Mouse (Mus musculus) heart, adult 8-10 months (tissue): ENCODE measurements around the gene Eef1akmt4. TPM values are rescaled to one million over a fixed set of nuclear protein-coding genes. Genes with fewer than 3 reads are reported as not detected.
"Not testable (repeated sequence)": the region's sequence is repeated elsewhere in the genome, so short reads cannot be mapped to it uniquely, and the experiment has no call there.

ENCODE experiments used
- DNase-seq: peaks from one replicate; pipeline ENCODE4 v3.0.0; 2022; ENCODE audit warnings: low spot score
- microRNA-seq: library from miRNA; unstranded; fragments of <30 nt; microRNA quantifications from one replicate; pipeline ENCODE4 v1.2.0, GENCODE M21; 2022
- total RNA-seq, 4 experiments: library from RNA; stranded (reverse); gene quantifications; 2 replicates each; pipeline ENCODE4 v1.2.4; 2022

Eef1akmt4 gene
- total RNA-seq, 4 experiments from 2014 or later, result 5.9 to 8.2 (median 7.6) TPM

- DNase-seq, result no peak
Observed at GRCm38 (mm10) chr16:20623211-20623610, 11.8 kb downstream of the Eef1akmt4 start.

- no peak for DNase-seq
Observed at GRCm38 (mm10) chr16:20628871-20629391, 17.5 kb downstream of the Eef1akmt4 start.

- no peak for DNase-seq
Observed at GRCm38 (mm10) chr16:20629731-20630634, 18.6 kb downstream of the Eef1akmt4 start, which contains the start of gene Ece2. Gene Ece2 (plus strand): TSS chr16:20629828.

GRCm38 (mm10) chr16:20637410-20637809, 26.0 kb downstream of the Eef1akmt4 start:
- DNase-seq, result no peak

- DNase-seq, result no peak
Observed at GRCm38 (mm10) chr16:20638367-20638766, 27.0 kb downstream of the Eef1akmt4 start.

- DNase-seq, result peak; percentile 67
Observed at GRCm38 (mm10) chr16:20642161-20642560, 30.8 kb downstream of the Eef1akmt4 start.

- DNase-seq, result no peak
Observed at GRCm38 (mm10) chr16:20643911-20644310, 32.5 kb downstream of the Eef1akmt4 start.

- DNase-seq, result peak; percentile 98
Observed at GRCm38 (mm10) chr16:20651076-20651946, 39.9 kb downstream of the Eef1akmt4 start, which contains the start of gene Psmd2. Gene Psmd2 (plus strand): TSS chr16:20651652.

- no peak for DNase-seq
Observed at GRCm38 (mm10) chr16:20651947-20652310, 40.5 kb downstream of the Eef1akmt4 start.

- DNase-seq, result no peak
Observed at GRCm38 (mm10) chr16:20653315-20653714, 41.9 kb downstream of the Eef1akmt4 start.

GRCm38 (mm10) chr16:20657661-20658060, 46.3 kb downstream of the Eef1akmt4 start:
- DNase-seq, result no peak

GRCm38 (mm10) chr16:20668013-20668412, 56.6 kb downstream of the Eef1akmt4 start, which contains the start of gene Eif4g1:
Gene Eif4g1 (plus strand): TSS chr16:20668313.
- not testable (repeated sequence) for DNase-seq

Small RNA genes lying within 50 kb of the gene (microRNA-seq; reads per million reads assigned to microRNA genes)
- 0.84 reads per million for gene Mir1224

Other genes starting within 250 kb of the Eef1akmt4 start
- gene Abcc5, start 185.2 kb upstream of the Eef1akmt4 start, total RNA-seq, result 10 to 100 TPM; 26.5 to 31.1 (median 27.8) TPM
- 10 to 100 TPM; 50.5 to 59.7 (median 55.2) TPM for gene Eif2b5, start 112.8 kb upstream of the Eef1akmt4 start, total RNA-seq
- gene Dvl3, start 94.6 kb upstream of the Eef1akmt4 start, total RNA-seq, result 10 to 100 TPM; 45.9 to 51.0 (median 48.2) TPM
- 100 to 1,000 TPM; 186 to 215 (median 203) TPM for gene Ap2m1, start 76.1 kb upstream of the Eef1akmt4 start, total RNA-seq
- 10 to 100 TPM; 62.4 to 85.5 (median 78.0) TPM for gene Abcf3, start 63.0 kb upstream of the Eef1akmt4 start, total RNA-seq
- gene Vwa5b2, start 22.1 kb upstream of the Eef1akmt4 start, total RNA-seq, result under 1 TPM in 3 of 4 experiments, not detected in 1; 0.49 to 0.71 (median 0.69) TPM
- gene Gm49333, start within 50 bp of the Eef1akmt4 start, total RNA-seq, result not detected
- gene Alg3, start 142 bp downstream of the Eef1akmt4 start, total RNA-seq, result 10 to 100 TPM in 1 of 4 experiments, 1 to 10 TPM in 3; 7.3 to 11.2 (median 8.9) TPM
- 1 to 10 TPM in 3 of 4 experiments, under 1 TPM in 1; 0.79 to 1.7 (median 1.3) TPM for gene Camk2n2, start 9.7 kb downstream of the Eef1akmt4 start, total RNA-seq
- gene Ece2, start 18.2 kb downstream of the Eef1akmt4 start, total RNA-seq, result under 1 TPM; 0.63 to 0.90 (median 0.73) TPM
- gene Psmd2, start 40.1 kb downstream of the Eef1akmt4 start, total RNA-seq, result 100 to 1,000 TPM; 198 to 209 (median 203) TPM
- 100 to 1,000 TPM; 388 to 519 (median 472) TPM for gene Eif4g1, start 56.7 kb downstream of the Eef1akmt4 start, total RNA-seq
- gene Fam131a, start 81.6 kb downstream of the Eef1akmt4 start, total RNA-seq, result 10 to 100 TPM; 26.2 to 47.4 (median 33.0) TPM
- 10 to 100 TPM in 1 of 4 experiments, 1 to 10 TPM in 3; 7.8 to 11.2 (median 9.1) TPM for gene Polr2h, start 106.1 kb downstream of the Eef1akmt4 start, total RNA-seq
- 1 to 10 TPM; 1.5 to 3.3 (median 2.1) TPM for gene Clcn2, start 106.2 kb downstream of the Eef1akmt4 start, total RNA-seq
- gene Chrd, start 121.5 kb downstream of the Eef1akmt4 start, total RNA-seq, result 1 to 10 TPM; 1.4 to 3.3 (median 2.9) TPM
- gene Thpo, start 122.9 kb downstream of the Eef1akmt4 start, total RNA-seq, result under 1 TPM in 3 of 4 experiments, not detected in 1; 0.27 to 0.31 (median 0.28) TPM